Mouse (Mus musculus) 3134 (cell line): ENCODE results near the gene Ptpn3.
A peak's percentile ranks its signal among the peaks of the same experiment; 100 is the strongest.

Experiments
- DNase-seq: peaks from one replicate; pipeline ENCODE4 v3.0.0-alpha.2; 2011; ENCODE audit warnings: low spot score; ENCODE audit not compliant: insufficient read length; ENCODE audit errors: extremely low read depth

Ptpn3 gene

DNA sequence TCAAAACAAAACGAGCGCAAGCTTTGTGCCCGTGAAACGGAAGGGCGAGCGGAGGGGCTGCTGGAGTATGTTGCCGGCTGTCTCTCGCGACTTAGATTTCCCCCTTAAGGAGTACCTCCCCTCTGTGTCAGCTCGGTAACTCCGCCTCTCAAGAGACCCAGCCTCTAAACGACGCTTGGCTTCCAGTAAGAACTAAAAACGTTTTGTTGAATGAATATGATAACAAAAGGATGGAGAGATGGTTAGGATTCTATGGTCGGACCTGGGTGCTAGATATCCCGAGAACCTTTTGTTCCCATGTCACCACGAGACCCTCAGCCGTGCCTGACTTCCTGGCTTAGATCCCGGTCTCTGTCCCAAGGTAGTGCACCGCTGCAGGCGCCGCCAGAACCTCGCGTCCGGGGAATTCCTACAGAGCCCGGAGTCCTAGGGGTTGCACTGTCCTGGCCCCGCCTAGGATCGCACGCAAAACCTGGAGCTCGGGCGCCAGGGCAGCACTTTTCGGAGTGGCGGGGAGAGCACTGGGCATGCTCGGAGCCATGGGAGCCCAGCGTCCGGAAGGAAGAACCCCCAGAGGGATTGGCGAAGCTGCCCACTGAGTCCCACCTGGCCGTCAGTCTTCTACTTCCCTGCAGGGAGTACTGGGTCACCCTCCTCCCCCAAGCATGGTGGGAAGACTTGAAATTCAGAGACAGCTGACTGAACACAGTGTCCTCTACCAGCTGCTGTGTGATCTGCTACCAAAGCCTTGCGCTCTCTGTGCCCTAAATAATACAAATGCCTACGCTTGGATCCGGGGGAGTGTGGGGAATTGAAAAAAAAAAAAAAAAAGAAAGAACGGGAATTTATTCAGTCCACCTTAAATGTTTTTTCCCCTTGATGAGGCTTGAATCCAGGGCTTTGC, at the start of gene Ptpn3:
Gene Ptpn3, minus strand, starts transcription at position 428 of the 904 bp plus-strand sequence.
- DNase-seq = peak; percentile 90

GRCm38 (mm10) chr4:57350541-57350940, 48.9 kb upstream of the Ptpn3 start:
- DNase-seq = no peak

DNA sequence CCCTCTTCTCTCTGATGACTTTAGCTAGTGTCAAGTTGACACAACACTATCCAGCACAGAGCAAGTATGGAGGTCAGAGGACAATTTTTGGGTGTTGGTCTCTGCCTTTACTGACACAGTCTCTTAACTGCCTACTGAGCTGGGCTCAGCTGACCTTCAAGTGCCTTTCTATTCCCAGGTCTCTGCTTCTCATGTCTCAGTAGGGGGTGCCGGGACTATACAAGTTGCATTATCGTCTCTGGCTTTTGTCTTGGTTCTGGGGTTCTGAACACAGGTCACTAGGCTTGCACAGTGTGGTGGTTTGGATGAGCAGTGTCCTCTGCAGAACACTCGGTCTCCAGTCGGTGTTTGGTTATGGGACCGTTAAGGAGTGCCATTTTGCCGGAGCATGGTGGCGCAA, 42.4 kb upstream of the Ptpn3 start:
- DNase-seq = no peak

DNA sequence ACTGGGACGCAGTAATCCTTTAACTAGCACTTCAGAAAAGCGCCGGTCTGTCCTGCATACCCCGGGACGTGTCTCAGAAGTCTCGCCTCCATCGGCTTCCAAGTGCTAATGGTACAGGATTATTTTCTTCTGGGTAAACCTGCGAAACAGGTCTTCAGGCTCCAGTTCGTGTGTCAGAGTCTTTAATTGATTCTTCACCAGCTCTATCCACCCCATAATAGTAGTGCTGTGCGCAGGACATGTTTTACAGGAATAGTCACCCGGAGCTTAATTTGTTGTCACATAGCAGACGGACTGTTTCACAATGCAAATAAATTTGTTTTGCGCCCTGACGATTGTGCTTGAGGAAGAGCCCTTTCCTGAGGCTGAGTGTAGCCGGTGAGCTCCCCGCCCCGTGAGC, 37.3 kb upstream of the Ptpn3 start:
- no peak for DNase-seq

GRCm38 (mm10) chr4:57338061-57338460, 36.4 kb upstream of the Ptpn3 start:
- DNase-seq = no peak

GRCm38 (mm10) chr4:57335000-57335666, 33.5 kb upstream of the Ptpn3 start:
- no peak for DNase-seq

DNA sequence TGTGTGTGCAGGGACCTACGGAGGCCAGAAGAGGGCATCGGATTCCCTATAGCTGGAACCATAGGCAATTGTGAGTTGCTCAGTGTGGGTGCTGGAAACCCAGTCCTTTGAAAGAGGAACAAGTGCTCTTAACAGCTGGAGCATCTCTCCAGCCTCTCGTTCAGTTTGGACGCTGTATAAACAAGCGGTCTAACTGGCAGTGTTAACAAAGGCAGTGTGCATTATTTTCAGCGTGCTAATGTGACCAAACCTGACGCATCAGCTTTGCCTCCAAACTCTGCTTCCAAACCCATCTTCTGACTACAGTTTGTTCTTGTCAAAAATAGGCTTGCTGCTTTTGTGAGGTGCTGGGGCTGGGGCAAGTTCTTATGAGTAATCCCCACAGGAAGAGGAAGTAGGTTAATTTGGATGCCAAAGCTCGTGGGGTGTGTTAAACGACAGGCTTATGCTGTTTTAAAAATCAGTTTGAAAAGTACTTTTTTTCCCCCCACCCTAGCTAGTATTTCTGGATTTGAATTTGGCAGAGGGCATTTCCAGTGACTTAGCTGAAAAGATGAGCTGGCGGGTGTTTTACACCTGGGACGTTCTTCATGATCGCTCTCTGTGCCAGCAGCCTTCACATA, 32.4 kb upstream of the Ptpn3 start:
- no peak for DNase-seq

GRCm38 (mm10) chr4:57332511-57332910, 30.9 kb upstream of the Ptpn3 start:
- no peak for DNase-seq

- no peak for DNase-seq
Measured at GRCm38 (mm10) chr4:57320606-57321327, 19.1 kb upstream of the Ptpn3 start.

DNA sequence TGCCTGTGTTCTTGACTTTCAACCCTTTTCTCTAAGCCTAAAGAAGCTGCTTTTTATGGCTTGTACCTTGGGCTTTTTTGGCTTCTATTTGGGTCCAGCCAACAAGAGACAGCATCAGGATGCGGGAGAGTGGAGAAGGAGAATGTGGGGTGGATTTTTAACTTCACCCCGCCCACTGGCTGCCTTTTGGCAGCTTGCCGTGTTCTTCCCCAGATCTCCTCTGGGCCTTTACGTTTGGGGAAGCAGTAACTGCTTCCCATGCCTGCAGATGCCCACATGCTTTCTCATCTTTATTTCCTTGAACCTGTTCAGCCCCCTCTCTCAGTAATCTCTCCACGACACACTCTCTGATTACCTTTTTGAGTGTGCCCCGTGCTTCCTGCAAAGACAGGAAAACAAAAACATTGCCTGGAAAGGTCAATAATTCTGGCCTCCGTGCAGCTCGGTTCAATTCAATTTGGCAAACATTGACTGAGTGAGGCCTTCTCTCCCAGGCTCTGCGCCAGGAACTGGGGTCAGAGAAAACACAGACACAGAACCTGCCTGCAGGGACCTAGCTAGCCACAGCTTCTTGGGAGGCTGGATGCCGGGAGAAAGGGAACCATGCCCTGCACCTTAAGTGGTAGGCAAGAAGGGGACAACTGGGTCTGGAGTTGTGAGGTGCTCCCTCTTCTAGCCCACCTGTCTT, 17.0 kb upstream of the Ptpn3 start:
- no peak for DNase-seq

- no peak for DNase-seq
Measured at GRCm38 (mm10) chr4:57312256-57313166, 10.9 kb upstream of the Ptpn3 start.

- DNase-seq = no peak
Measured at GRCm38 (mm10) chr4:57311750-57312149, 10.1 kb upstream of the Ptpn3 start.

GRCm38 (mm10) chr4:57308214-57309000, 6.8 kb upstream of the Ptpn3 start:
- DNase-seq = peak; percentile 52

GRCm38 (mm10) chr4:57307747-57308146, 6.1 kb upstream of the Ptpn3 start:
- no peak for DNase-seq

- DNase-seq = no peak
Measured at GRCm38 (mm10) chr4:57306260-57306659, 4.6 kb upstream of the Ptpn3 start.

DNA sequence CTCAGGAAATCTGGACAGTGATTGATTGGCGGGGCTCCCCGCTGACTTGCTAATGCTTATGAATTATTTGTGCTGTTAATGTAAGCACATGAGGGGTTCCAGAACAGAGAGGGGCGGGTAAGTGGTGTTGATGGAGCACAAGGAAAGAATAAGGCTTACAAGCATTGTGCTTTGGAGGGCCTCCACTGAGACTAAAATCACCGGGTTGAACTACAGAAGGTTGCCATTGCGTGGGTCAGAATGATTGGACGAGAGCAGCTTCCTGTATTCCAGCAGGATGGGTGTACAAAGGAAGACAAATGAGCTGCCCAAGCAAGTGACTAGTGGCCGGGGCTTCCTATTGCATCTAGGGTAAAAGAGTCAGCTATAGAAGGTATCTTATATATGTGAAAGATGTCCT, 4.0 kb upstream of the Ptpn3 start:
- no peak for DNase-seq

DNA sequence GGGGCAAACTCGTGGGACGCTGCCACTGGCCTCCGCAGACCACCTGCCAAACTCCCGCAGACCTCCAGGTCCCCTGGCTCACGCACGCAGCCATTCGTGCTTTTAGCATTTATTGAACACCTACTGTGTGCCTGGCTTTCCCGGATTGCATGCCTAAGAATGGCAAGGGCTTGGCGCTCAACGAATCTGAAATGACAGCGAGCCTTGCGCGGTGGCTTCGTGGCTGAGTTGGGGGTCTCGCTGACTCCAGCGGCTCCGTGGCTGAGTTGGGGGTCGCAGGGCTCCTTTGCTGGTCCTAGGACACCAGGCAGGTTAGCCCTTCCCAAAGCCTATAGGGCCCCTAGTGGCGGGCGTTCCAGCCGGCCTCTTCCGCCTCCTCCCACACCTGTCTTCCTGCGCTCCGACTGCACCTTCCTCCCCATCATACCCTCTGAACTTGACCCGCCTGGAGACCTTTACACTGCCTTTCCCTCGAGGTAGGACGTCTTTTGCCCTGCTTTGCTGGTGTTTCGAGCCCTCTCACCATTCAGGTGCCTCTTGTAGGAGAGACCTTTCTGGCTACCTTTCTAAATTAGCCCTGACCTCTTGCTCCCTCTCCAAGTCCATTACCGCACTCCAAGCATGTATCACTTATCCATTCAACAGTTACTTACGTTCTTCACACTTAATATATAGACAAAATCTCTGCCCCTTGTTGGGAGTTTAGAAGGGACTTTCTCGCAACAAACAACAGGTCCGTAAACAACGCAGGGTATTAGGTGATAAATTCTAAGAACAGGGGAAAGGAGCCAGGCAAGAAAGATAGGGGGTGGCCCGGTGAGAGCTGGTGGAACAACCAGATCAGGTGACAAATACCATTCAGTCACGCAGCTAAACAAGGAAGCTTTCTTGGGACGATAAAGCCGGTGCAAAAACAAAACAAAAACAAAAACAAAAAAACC, 898 bp downstream of the Ptpn3 start:
- peak; percentile 68 for DNase-seq
